Mouse (Mus musculus): ENCODE results near the gene Psenen. TPM values are rescaled to one million over a fixed set of nuclear protein-coding genes. Genes with fewer than 3 reads are reported as not detected.

Psenen gene
- polyA plus RNA-seq, 1 experiment from 2014 or later = 139 TPM

DNA sequence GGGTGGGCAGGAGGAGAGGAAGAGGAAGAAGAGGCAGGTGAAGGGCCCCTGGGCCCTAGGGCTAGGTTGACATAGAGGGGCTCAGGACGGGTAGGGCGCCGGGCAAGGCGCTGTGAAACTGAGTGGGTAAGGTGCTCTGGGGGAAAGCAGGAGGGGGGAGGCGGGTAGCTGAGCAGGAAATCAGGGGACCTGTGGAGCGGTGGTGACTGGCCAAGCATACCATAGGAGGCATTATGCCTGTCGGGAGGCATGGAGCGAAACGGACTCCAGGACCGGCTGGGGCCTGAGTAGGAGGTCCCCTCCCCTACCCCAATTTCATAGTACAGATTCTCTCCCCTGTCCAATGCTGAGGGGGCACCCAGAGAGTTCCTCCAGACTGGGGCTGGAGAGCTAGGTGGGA, 40.6 kb downstream of the Psenen start:
- peaks cover 60% of the 10 kb centered on the region for H3K36me3 ChIP-seq

GRCm38 (mm10) chr7:30520856-30521255, 42.6 kb downstream of the Psenen start:
- Histone ChIP-seq H3K36me3 (peaks cover 39% of the 10 kb centered on the region), H3K9ac (no peak overlapping the region), H3K9me3 (replicated peaks) (no peaks in the 10 kb centered on the region), H3K27ac (peak overlapping the region; percentile 52; the same call in 1 of the 2 replicates), H3K4me3 (no peak overlapping the region), H3K4me1 (peaks cover 12% of the 10 kb centered on the region), H3K4me2 (replicated peaks) (no peak overlapping the region), H3K27me3 (no peaks in the 10 kb centered on the region; the same call in 1 of the 2 replicates)
- 0 out of 2 replicates have a peak, but pooled peaks have one; percentile 15 for ATAC-seq (ENCODE audit: low FRiP score)
- 68% methylated on average over 5 of the region's 5 CpGs for WGBS

More for the DNA sequence above, 40.6 kb downstream of the Psenen start:
- no peak overlapping the region for H3K4me3 ChIP-seq
- peaks cover 27% of the 10 kb centered on the region for H3K4me1 ChIP-seq
- no peaks in the 10 kb centered on the region; the same call in 1 of the 2 replicates for H3K27me3 ChIP-seq
- H3K4me2 ChIP-seq (replicated peaks) = no peak overlapping the region
- no peak for ATAC-seq (ENCODE audit: low FRiP score)
- WGBS = 77% methylated on average over 10 of the region's 10 CpGs
- no peak overlapping the region for H3K9ac ChIP-seq
- H3K27ac ChIP-seq = no peak overlapping the region
- H3K9me3 ChIP-seq (replicated peaks) = no peaks in the 10 kb centered on the region

DNA sequence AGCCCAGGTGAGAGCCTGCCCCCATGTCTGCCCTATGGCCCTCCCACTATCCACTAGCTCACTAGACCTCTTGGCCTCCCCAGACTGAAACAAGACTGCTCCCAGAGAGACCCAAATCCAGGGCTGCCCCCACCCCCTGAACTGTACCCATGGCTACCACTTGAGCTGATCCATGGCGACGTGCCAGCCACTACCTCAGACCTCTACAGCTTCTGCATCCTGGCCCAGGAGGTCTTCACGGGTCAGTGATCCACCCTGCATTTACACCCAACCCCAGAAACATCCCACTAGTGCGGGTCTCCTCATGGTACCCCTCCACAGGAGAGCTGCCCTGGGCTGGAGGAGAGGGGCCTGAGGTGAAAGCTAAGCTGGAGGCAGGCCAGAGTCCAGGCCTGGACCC, 43.0 kb downstream of the Psenen start:
- Histone ChIP-seq H3K4me2 (replicated peaks) (no peak overlapping the region), H3K36me3 (peaks cover 35% of the 10 kb centered on the region), H3K4me3 (no peak overlapping the region), H3K27ac (0 out of 2 replicates have a peak overlapping the region, but pooled peaks have one; percentile 52), H3K9me3 (replicated peaks) (no peaks in the 10 kb centered on the region), H3K9ac (no peak overlapping the region), H3K27me3 (no peaks in the 10 kb centered on the region; the same call in 1 of the 2 replicates), H3K4me1 (peaks cover 12% of the 10 kb centered on the region)
- peak; percentile 6; the same call in 1 of the 2 replicates for ATAC-seq (ENCODE audit: low FRiP score)
- WGBS = 59% methylated on average over 4 of the region's 4 CpGs

- peaks cover 10% of the 10 kb centered on the region for H3K4me1 ChIP-seq
- H3K4me3 ChIP-seq = no peak overlapping the region
- no peaks in the 10 kb centered on the region for H3K9me3 ChIP-seq (replicated peaks)
- H3K36me3 ChIP-seq = peaks cover 15% of the 10 kb centered on the region
- H3K9ac ChIP-seq = no peak overlapping the region
- no peak for ATAC-seq (ENCODE audit: low FRiP score)
- H3K4me2 ChIP-seq (replicated peaks) = no peak overlapping the region
- H3K27me3 ChIP-seq = no peaks in the 10 kb centered on the region
- H3K27ac ChIP-seq = no peak overlapping the region
- WGBS = 41% methylated on average over 8 of the region's 8 CpGs
Measured at GRCm38 (mm10) chr7:30518325-30518724, 45.1 kb downstream of the Psenen start.

GRCm38 (mm10) chr7:30515003-30515760, 48.2 kb downstream of the Psenen start:
- no peak overlapping the region for H3K4me2 ChIP-seq (replicated peaks)

More at GRCm38 (mm10) chr7:30515003-30515760, 48.2 kb downstream of the Psenen start:
- H3K27ac ChIP-seq = no peak overlapping the region
- no peak for ATAC-seq (ENCODE audit: low FRiP score)
- 59% methylated on average over 24 of the region's 24 CpGs for WGBS
- H3K9ac ChIP-seq = no peak overlapping the region
- no peaks in the 10 kb centered on the region for H3K9me3 ChIP-seq (replicated peaks)
- H3K4me3 ChIP-seq = no peak overlapping the region
- H3K36me3 ChIP-seq = no peaks in the 10 kb centered on the region
- H3K4me1 ChIP-seq = peaks cover 3% of the 10 kb centered on the region; the same call in 1 of the 2 replicates
- no peaks in the 10 kb centered on the region for H3K27me3 ChIP-seq

Small RNA genes lying within 50 kb of the gene (microRNA-seq; reads per million reads assigned to microRNA genes)
- gene Gm38670 = 1.6 reads per million
- 1.1 reads per million for gene Mir3569

Other genes with a start within 250 kb of the Psenen start
- 36.9 and 39.2 TPM in 2 replicates for gene Syne4, start 248.8 kb downstream of the Psenen start, polyA plus RNA-seq (2016; fragmentation: Nextera tagmentation; extraction: Ambion mirVana)
- 0.33 and 0.49 TPM in 2 replicates for gene E130208F15Rik, start 241.9 kb downstream of the Psenen start, polyA plus RNA-seq (2016; fragmentation: Nextera tagmentation; extraction: Ambion mirVana)
- gene Sdhaf1, start 239.7 kb downstream of the Psenen start, polyA plus RNA-seq (2016; fragmentation: Nextera tagmentation; extraction: Ambion mirVana) = 22.3 and 23.4 TPM in 2 replicates
- 9.3 and 10.1 TPM in 2 replicates for gene Lrfn3, start 200.9 kb downstream of the Psenen start, polyA plus RNA-seq (2016; fragmentation: Nextera tagmentation; extraction: Ambion mirVana)
- 17.7 and 19.7 TPM in 2 replicates for gene Tyrobp, start 149.9 kb downstream of the Psenen start, polyA plus RNA-seq (2016; fragmentation: Nextera tagmentation; extraction: Ambion mirVana)
- gene Hcst, start 143.8 kb downstream of the Psenen start, polyA plus RNA-seq (2016; fragmentation: Nextera tagmentation; extraction: Ambion mirVana) = 0.57 and 0.86 TPM in 2 replicates
- 1.3 and 2.2 TPM in 2 replicates for gene Nfkbid, start 141.9 kb downstream of the Psenen start, polyA plus RNA-seq (2016; fragmentation: Nextera tagmentation; extraction: Ambion mirVana)
- 348 and 365 TPM in 2 replicates for gene Aplp1, start 118.1 kb downstream of the Psenen start, polyA plus RNA-seq (2016; fragmentation: Nextera tagmentation; extraction: Ambion mirVana)
- 16.1 and 23.9 TPM in 2 replicates for gene Kirrel2, start 105.9 kb downstream of the Psenen start, polyA plus RNA-seq (2016; fragmentation: Nextera tagmentation; extraction: Ambion mirVana)
- gene Nphs1, start 105.3 kb downstream of the Psenen start, polyA plus RNA-seq (2016; fragmentation: Nextera tagmentation; extraction: Ambion mirVana) = 3.8 and 5.2 TPM in 2 replicates
- gene Prodh2, start 70.0 kb downstream of the Psenen start, polyA plus RNA-seq (2016; fragmentation: Nextera tagmentation; extraction: Ambion mirVana) = not detected in 2 replicates
- gene Arhgap33, start 28.6 kb downstream of the Psenen start, polyA plus RNA-seq (2016; fragmentation: Nextera tagmentation; extraction: Ambion mirVana) = 88.6 and 98.9 TPM in 2 replicates
- 5.7 and 7.1 TPM in 2 replicates for gene Hspb6, start 11.4 kb downstream of the Psenen start, polyA plus RNA-seq (2016; fragmentation: Nextera tagmentation; extraction: Ambion mirVana)
- gene Proser3, start 11.3 kb downstream of the Psenen start, polyA plus RNA-seq (2016; fragmentation: Nextera tagmentation; extraction: Ambion mirVana) = 11.3 and 12.6 TPM in 2 replicates
- 52.4 and 55.2 TPM in 2 replicates for gene Lin37, start 3.8 kb downstream of the Psenen start, polyA plus RNA-seq (2016; fragmentation: Nextera tagmentation; extraction: Ambion mirVana)
- gene U2af1l4, start 326 bp downstream of the Psenen start, polyA plus RNA-seq (2016; fragmentation: Nextera tagmentation; extraction: Ambion mirVana) = 80.6 and 87.5 TPM in 2 replicates
- gene Gm49396, start 283 bp downstream of the Psenen start, polyA plus RNA-seq (2016; fragmentation: Nextera tagmentation; extraction: Ambion mirVana) = 18.1 and 19.5 TPM in 2 replicates
- 4.2 and 6.3 TPM in 2 replicates for gene Igflr1, start 1.8 kb upstream of the Psenen start, polyA plus RNA-seq (2016; fragmentation: Nextera tagmentation; extraction: Ambion mirVana)
- 8.8 and 9.9 TPM in 2 replicates for gene Kmt2b, start 25.1 kb upstream of the Psenen start, polyA plus RNA-seq (2016; fragmentation: Nextera tagmentation; extraction: Ambion mirVana)
- 0.17 and 0.39 TPM in 2 replicates for gene Zbtb32, start 35.3 kb upstream of the Psenen start, polyA plus RNA-seq (2016; fragmentation: Nextera tagmentation; extraction: Ambion mirVana)
- gene Upk1a, start 49.2 kb upstream of the Psenen start, polyA plus RNA-seq (2016; fragmentation: Nextera tagmentation; extraction: Ambion mirVana) = 0.21 and 0.35 TPM in 2 replicates
- gene Cox6b1, start 62.5 kb upstream of the Psenen start, polyA plus RNA-seq (2016; fragmentation: Nextera tagmentation; extraction: Ambion mirVana) = 737 and 880 TPM in 2 replicates
- gene Etv2, start 72.2 kb upstream of the Psenen start, polyA plus RNA-seq (2016; fragmentation: Nextera tagmentation; extraction: Ambion mirVana) = not detected in 2 replicates
- gene Rbm42, start 86.7 kb upstream of the Psenen start, polyA plus RNA-seq (2016; fragmentation: Nextera tagmentation; extraction: Ambion mirVana) = 153 and 160 TPM in 2 replicates
- gene Haus5, start 101.4 kb upstream of the Psenen start, polyA plus RNA-seq (2016; fragmentation: Nextera tagmentation; extraction: Ambion mirVana) = 35.4 and 38.4 TPM in 2 replicates
- not detected in 2 replicates for gene Pmis2, start 108.0 kb upstream of the Psenen start, polyA plus RNA-seq (2016; fragmentation: Nextera tagmentation; extraction: Ambion mirVana)
- gene 2200002J24Rik, start 135.3 kb upstream of the Psenen start, polyA plus RNA-seq (2016; fragmentation: Nextera tagmentation; extraction: Ambion mirVana) = not detected in 2 replicates
- gene Atp4a, start 148.6 kb upstream of the Psenen start, polyA plus RNA-seq (2016; fragmentation: Nextera tagmentation; extraction: Ambion mirVana) = 0.93 and 1.3 TPM in 2 replicates
- gene Tmem147, start 165.9 kb upstream of the Psenen start, polyA plus RNA-seq (2016; fragmentation: Nextera tagmentation; extraction: Ambion mirVana) = 147 and 164 TPM in 2 replicates
- gene Gapdhs, start 180.1 kb upstream of the Psenen start, polyA plus RNA-seq (2016; fragmentation: Nextera tagmentation; extraction: Ambion mirVana) = 0.76 and 1.1 TPM in 2 replicates
- 1.7 and 2.5 TPM in 2 replicates for gene Sbsn, start 187.8 kb upstream of the Psenen start, polyA plus RNA-seq (2016; fragmentation: Nextera tagmentation; extraction: Ambion mirVana)
- 0.59 and 0.67 TPM in 2 replicates for gene Dmkn, start 200.1 kb upstream of the Psenen start, polyA plus RNA-seq (2016; fragmentation: Nextera tagmentation; extraction: Ambion mirVana)
- not detected in 2 replicates for gene Krtdap, start 224.3 kb upstream of the Psenen start, polyA plus RNA-seq (2016; fragmentation: Nextera tagmentation; extraction: Ambion mirVana)

All from hindbrain, embryonic 12.5 days (tissue).